Mouse (Mus musculus): Measurements from ENCODE around the gene Mylk4.

GRCm38 (mm10) chr13:32659271-32659670 is 124.5 kb downstream of the Mylk4 start:
- no peak for TF ChIP-seq CTCF (IDR thresholded peaks at IDR 0.05; ENCODE audit: low read depth, low read length)
- TF ChIP-seq POLR2A (IDR thresholded peaks at IDR 0.05; ENCODE audit: insufficient read depth, low read length), result no peak

Data from ES-Bruce4 (cell line).